ENCODE assay signal across 10 mouse cellular contexts in genomic region chr7:143320367-143320766, GRCm38 (mm10).
DNase-seq lines count a peak whose midpoint lies in the region; ATAC-seq and TF ChIP-seq lines count a peak whose summit lies in the region.
"Had no signal": no experiment of that assay in that cellular context is flagged by ENCODE, and none has a peak within 500 bp of the region (broad histone marks: within the 10 kb centered on the region; RNA-seq: fewer than 3 reads in every experiment).

No protein-coding gene starts in this region.

- no peaks in the 10 kb centered on the region for H3K27me3 ChIP-seq in kidney, postnatal 0 days (ENCODE audit: insufficient read depth, low read length)
- no peaks in the 10 kb centered on the region for H3K27me3 ChIP-seq in embryonic facial prominence, embryonic 13.5 days
- no peaks in the 10 kb centered on the region for H3K27me3 ChIP-seq in heart, embryonic 12.5 days (replicated peaks)
- no peaks in the 10 kb centered on the region for H3K27me3 ChIP-seq in limb, embryonic 13.5 days
- no peaks in the 10 kb centered on the region for H3K27me3 ChIP-seq in hindbrain, embryonic 12.5 days
- H3K27me3 ChIP-seq: liver, embryonic 13.5 days had no signal

- no peak overlapping the region for H3K27ac ChIP-seq in kidney, postnatal 0 days
- peak overlapping the region; percentile 66 for H3K27ac ChIP-seq in embryonic facial prominence, embryonic 13.5 days
- H3K27ac ChIP-seq in heart, embryonic 12.5 days (ENCODE audit: poor library complexity, severe bottlenecking): peak overlapping the region; percentile 67
- peak overlapping the region; percentile 49; the same call in 1 of the 2 replicates for H3K27ac ChIP-seq in limb, embryonic 13.5 days
- H3K27ac ChIP-seq in hindbrain, embryonic 12.5 days: no peak overlapping the region
- H3K27ac ChIP-seq: liver, embryonic 13.5 days had no signal

- ATAC-seq in kidney, postnatal 0 days (replicated peaks; ENCODE audit: low FRiP score, low read depth): peak; percentile 59; the same call in 1 of the 2 replicates
- peak; percentile 58; the same call in 1 of the 2 replicates for ATAC-seq in embryonic facial prominence, embryonic 13.5 days (ENCODE audit: insufficient number of reproducible peaks, insufficient read depth, low FRiP score, low TSS enrichment, low read depth)
- ATAC-seq in heart, embryonic 12.5 days (ENCODE audit: insufficient number of reproducible peaks, low FRiP score): peak; percentile 56; the same call in 1 of the 2 replicates
- ATAC-seq in limb, embryonic 13.5 days (ENCODE audit: low FRiP score, low read depth): no peak; the same call in 1 of the 2 replicates
- ATAC-seq in hindbrain, embryonic 12.5 days (ENCODE audit: low FRiP score): no peak

- H3K4me2 ChIP-seq in kidney, postnatal 0 days (ENCODE audit: low read length): no peak overlapping the region
- no peak overlapping the region for H3K4me2 ChIP-seq in embryonic facial prominence, embryonic 13.5 days
- H3K4me2 ChIP-seq in heart, embryonic 12.5 days: no peak overlapping the region
- no peak overlapping the region for H3K4me2 ChIP-seq in limb, embryonic 13.5 days (replicated peaks)
- no peak overlapping the region for H3K4me2 ChIP-seq in hindbrain, embryonic 12.5 days (replicated peaks)
- H3K4me2 ChIP-seq: liver, embryonic 13.5 days had no signal

- H3K9ac ChIP-seq in kidney, postnatal 0 days (ENCODE audit: low read depth, low read length): no peak overlapping the region
- H3K9ac ChIP-seq in embryonic facial prominence, embryonic 13.5 days: no peak overlapping the region
- H3K9ac ChIP-seq in heart, embryonic 12.5 days: 0 out of 2 replicates have a peak overlapping the region, but pooled peaks have one; percentile 56
- H3K9ac ChIP-seq in limb, embryonic 13.5 days: no peak overlapping the region
- H3K9ac ChIP-seq in hindbrain, embryonic 12.5 days: no peak overlapping the region
- H3K9ac ChIP-seq: liver, embryonic 13.5 days had no signal

- H3K36me3 ChIP-seq in kidney, postnatal 0 days (ENCODE audit: insufficient read depth, low read length): no peaks in the 10 kb centered on the region
- H3K36me3 ChIP-seq in embryonic facial prominence, embryonic 13.5 days: no peaks in the 10 kb centered on the region
- no peaks in the 10 kb centered on the region for H3K36me3 ChIP-seq in heart, embryonic 12.5 days
- no peaks in the 10 kb centered on the region for H3K36me3 ChIP-seq in limb, embryonic 13.5 days
- H3K36me3 ChIP-seq in hindbrain, embryonic 12.5 days: no peaks in the 10 kb centered on the region
- H3K36me3 ChIP-seq: liver, embryonic 13.5 days had no signal

- H3K4me3 ChIP-seq in kidney, postnatal 0 days (replicated peaks; ENCODE audit: low read depth, low read length): no peak overlapping the region
- H3K4me3 ChIP-seq in embryonic facial prominence, embryonic 13.5 days: no peak overlapping the region
- no peak overlapping the region for H3K4me3 ChIP-seq in heart, embryonic 12.5 days
- no peak overlapping the region for H3K4me3 ChIP-seq in limb, embryonic 13.5 days
- no peak overlapping the region for H3K4me3 ChIP-seq in hindbrain, embryonic 12.5 days
- H3K4me3 ChIP-seq: liver, embryonic 13.5 days had no signal

- DNase-seq in kidney, postnatal 0 days (ENCODE audit: low spot score): peak; percentile 64
- no peak for DNase-seq in kidney, adult 18-20 months
- no peak for DNase-seq in thymus, postnatal 4 days
- DNase-seq in layer of hippocampus, postnatal 14 days (ENCODE audit: low spot score in 2 of 2): no peak
- DNase-seq: cerebellum, postnatal 25 days; liver, embryonic 13.5 days had no signal

- no peaks in the 10 kb centered on the region for H3K9me3 ChIP-seq in kidney, postnatal 0 days (replicated peaks; ENCODE audit: low read length)
- no peaks in the 10 kb centered on the region for H3K9me3 ChIP-seq in embryonic facial prominence, embryonic 13.5 days
- no peaks in the 10 kb centered on the region for H3K9me3 ChIP-seq in heart, embryonic 12.5 days (replicated peaks)
- no peaks in the 10 kb centered on the region for H3K9me3 ChIP-seq in limb, embryonic 13.5 days
- H3K9me3 ChIP-seq in hindbrain, embryonic 12.5 days (replicated peaks): no peaks in the 10 kb centered on the region
- H3K9me3 ChIP-seq: liver, embryonic 13.5 days had no signal

- TF ChIP-seq CTCF in kidney, postnatal 0 days (IDR thresholded peaks at IDR 0.05; ENCODE audit: low read depth): no peak

- H3K4me1 ChIP-seq in kidney, postnatal 0 days (replicated peaks; ENCODE audit: insufficient read depth, low read length): peaks cover 7% of the 10 kb centered on the region; the same call in 1 of the 2 replicates
- peaks cover 23% of the 10 kb centered on the region for H3K4me1 ChIP-seq in embryonic facial prominence, embryonic 13.5 days
- peaks cover 30% of the 10 kb centered on the region for H3K4me1 ChIP-seq in heart, embryonic 12.5 days (replicated peaks)
- peaks cover 27% of the 10 kb centered on the region for H3K4me1 ChIP-seq in limb, embryonic 13.5 days
- peaks cover 7% of the 10 kb centered on the region; the same call in 1 of the 2 replicates for H3K4me1 ChIP-seq in hindbrain, embryonic 12.5 days

- WGBS in kidney, postnatal 0 days: 30% methylated on average over 8 of the region's 8 CpGs
- 45% methylated on average over 8 of the region's 8 CpGs for WGBS in embryonic facial prominence, embryonic 13.5 days
- WGBS in heart, embryonic 12.5 days: 25% methylated on average over 8 of the region's 8 CpGs
- 45% methylated on average over 8 of the region's 8 CpGs for WGBS in limb, embryonic 13.5 days
- WGBS in hindbrain, embryonic 12.5 days: 68% methylated on average over 8 of the region's 8 CpGs

Comparison
In these comparisons a context has a peak if more than half of its experiments do, and no peak if none do; other contexts are left out.
1. ATAC-seq: peak in kidney, postnatal 0 days (single experiment), embryonic facial prominence, embryonic 13.5 days (single experiment) and heart, embryonic 12.5 days (single experiment); none in limb, embryonic 13.5 days (single experiment) and hindbrain, embryonic 12.5 days (single experiment).
2. H3K27ac ChIP-seq: peak in embryonic facial prominence, embryonic 13.5 days (single experiment), heart, embryonic 12.5 days (single experiment) and limb, embryonic 13.5 days (single experiment); none in kidney, postnatal 0 days (single experiment) and hindbrain, embryonic 12.5 days (single experiment).